Mouse (Mus musculus) lung, embryonic 15.5 days (tissue): ENCODE results near the gene Nkx2-2. TPM values are rescaled to one million over a fixed set of nuclear protein-coding genes. Genes with fewer than 3 reads are reported as not detected.

Source experiments
- ATAC-seq: fragments of 200-750 bp; cut with Nextera tagmentation; 2 replicates; pipeline ENCODE4 v1.8.0; 2017; ENCODE audit warnings: moderate number of reproducible peaks, borderline replicate concordance; ENCODE audit not compliant: low FRiP score, low TSS enrichment; ENCODE audit errors: extremely low read depth
- H3K27ac ChIP-seq: fragments of 300-500 bp; sonication (generic); 2 replicates; pipeline ENCODE4 v1.5.1; 2015; ENCODE audit warnings: moderate library complexity, mild to moderate bottlenecking, inconsistent platforms
- H3K27me3 ChIP-seq: fragments of 300-500 bp; sonication (generic); 2 replicates; pipeline ENCODE4 v1.6.1; 2015; ENCODE audit warnings: inconsistent platforms
- H3K36me3 ChIP-seq: fragments of 300-500 bp; sonication (generic); 2 replicates; pipeline ENCODE4 v1.6.1; 2015; ENCODE audit warnings: inconsistent platforms
- H3K4me1 ChIP-seq: fragments of 300-500 bp; sonication (generic); 2 replicates; pipeline ENCODE4 v1.6.1; 2015; ENCODE audit warnings: inconsistent platforms
- H3K4me2 ChIP-seq: fragments of 300-500 bp; sonication (generic); 2 replicates; pipeline ENCODE4 v1.6.1; 2015; ENCODE audit warnings: inconsistent platforms, mild to moderate bottlenecking, moderate library complexity
- H3K4me3 ChIP-seq: fragments of 300-500 bp; sonication (generic); 2 replicates; pipeline ENCODE4 v1.5.1; 2015; ENCODE audit warnings: mild to moderate bottlenecking, inconsistent platforms
- H3K9ac ChIP-seq: fragments of 300-500 bp; sonication (generic); 2 replicates; pipeline ENCODE4 v1.6.1; 2015; ENCODE audit warnings: inconsistent platforms
- H3K9me3 ChIP-seq: fragments of 300-500 bp; sonication (generic); 2 replicates; pipeline ENCODE4 v1.6.1; 2016; ENCODE audit warnings: inconsistent platforms
- WGBS: fragments of 180-500 bp; shearing (Covaris S2); methylation state at CpG from one replicate; pipeline ENCODE4 v1.1.7; 2015; 5-methylcytosine and 5-hydroxymethylcytosine counted together
- polyA plus RNA-seq: library from polyadenylated mRNA; unstranded; fragments of >200 nt; fragmentation: Nextera tagmentation; extraction: Ambion mirVana; gene quantifications from 2 replicates; pipeline ENCODE4 v1.2.1, GENCODE M21; 2015

Nkx2-2 gene
- not detected in 2 replicates for polyA plus RNA-seq

DNA sequence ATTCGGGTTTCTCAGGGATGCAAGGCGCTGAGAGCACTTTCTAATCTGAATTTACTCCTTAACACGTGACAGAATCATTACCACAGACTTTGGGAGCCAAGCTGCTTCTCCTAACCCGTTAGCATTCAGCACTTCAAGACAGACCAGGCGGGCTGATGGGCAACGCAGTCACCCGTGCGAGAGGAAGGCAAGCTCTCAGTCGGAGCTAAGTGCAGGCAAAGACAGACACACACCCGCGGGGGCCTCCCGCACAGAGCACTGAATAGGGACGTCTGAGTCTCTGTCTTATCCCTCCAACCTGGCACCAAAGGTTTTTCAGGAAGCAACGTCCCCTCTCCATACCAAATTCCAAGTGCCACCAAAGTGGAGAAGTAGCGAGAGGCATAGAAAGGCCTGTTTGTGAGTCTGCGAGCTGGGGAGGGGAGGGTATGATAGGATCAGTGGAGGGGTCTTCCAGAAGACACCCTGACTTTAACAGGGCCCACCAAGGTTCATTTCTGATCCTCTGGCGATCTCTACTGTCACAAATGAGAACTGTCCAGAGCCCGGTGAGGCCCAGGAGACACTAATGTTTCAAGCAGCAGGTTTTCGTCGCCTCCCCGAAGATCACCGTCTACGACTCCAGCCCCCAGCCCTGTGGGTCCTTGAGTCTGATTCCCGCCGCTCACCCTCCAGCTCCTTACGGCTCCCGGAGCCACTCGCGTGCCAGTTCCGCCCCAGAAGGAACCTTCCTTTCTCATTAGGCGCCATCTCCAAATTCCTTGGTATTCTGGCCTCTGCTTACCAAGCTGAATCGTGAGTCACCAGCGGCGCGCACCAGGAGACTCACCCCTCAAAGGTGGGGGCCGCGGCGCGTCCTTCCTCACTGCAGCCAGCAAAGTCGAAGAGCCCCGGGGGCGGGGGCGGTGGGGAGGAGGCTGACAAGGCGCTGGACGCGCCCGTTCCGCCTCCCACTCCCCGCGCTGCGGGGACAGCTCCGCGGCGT lies at the start of gene Nkx2-2:
TSS of gene Nkx2-2 (minus strand) at position 973 of the 985 bp plus-strand sequence.
- Histone ChIP-seq H3K9me3 (no peaks in the 10 kb centered on the region), H3K27me3 (peaks cover 95% of the 10 kb centered on the region), H3K4me2 (peak within 1 kb of the TSS; percentile 61), H3K36me3 (no peaks in the 10 kb centered on the region), H3K4me3 (peak within 1 kb of the TSS; percentile 31), H3K9ac (no peak within 1 kb of the TSS), H3K27ac (no peak within 1 kb of the TSS), H3K4me1 (peaks cover 37% of the 10 kb centered on the region)
- under 1% methylated on average over 54 of the region's 54 CpGs for WGBS
- no peak for ATAC-seq

GRCm38 (mm10) chr2:147235707-147236290 lies 41.8 kb upstream of the Nkx2-2 start:
- Histone ChIP-seq H3K4me1 (no peaks in the 10 kb centered on the region), H3K27me3 (no peaks in the 10 kb centered on the region), H3K36me3 (no peaks in the 10 kb centered on the region), H3K9me3 (no peaks in the 10 kb centered on the region), H3K4me2 (no peak overlapping the region), H3K9ac (no peak overlapping the region), H3K27ac (no peak overlapping the region), H3K4me3 (no peak overlapping the region)
- no peak for ATAC-seq
- 89% methylated on average over 25 of the region's 25 CpGs for WGBS

GRCm38 (mm10) chr2:147231175-147231574 lies 37.1 kb upstream of the Nkx2-2 start:
- ATAC-seq = no peak

GRCm38 (mm10) chr2:147205076-147205615 lies 11.1 kb upstream of the Nkx2-2 start:
- no peak overlapping the region for H3K4me2 ChIP-seq
- no peak overlapping the region for H3K27ac ChIP-seq
- ATAC-seq = no peak
- no peaks in the 10 kb centered on the region for H3K36me3 ChIP-seq
- H3K9me3 ChIP-seq = no peaks in the 10 kb centered on the region
- no peak overlapping the region for H3K4me3 ChIP-seq
- H3K9ac ChIP-seq = no peak overlapping the region
- H3K27me3 ChIP-seq = peaks cover 14% of the 10 kb centered on the region; the same call in 1 of the 2 replicates
- WGBS = 9% methylated on average over 4 of the region's 4 CpGs
- H3K4me1 ChIP-seq = no peaks in the 10 kb centered on the region

More at GRCm38 (mm10) chr2:147231175-147231574, 37.1 kb upstream of the Nkx2-2 start:
- H3K4me3 ChIP-seq = no peak overlapping the region
- H3K27ac ChIP-seq = no peak overlapping the region
- no peak overlapping the region for H3K9ac ChIP-seq
- no peaks in the 10 kb centered on the region for H3K27me3 ChIP-seq
- 43% methylated on average over 5 of the region's 5 CpGs for WGBS
- H3K4me1 ChIP-seq = no peaks in the 10 kb centered on the region
- H3K4me2 ChIP-seq = no peak overlapping the region
- no peaks in the 10 kb centered on the region for H3K36me3 ChIP-seq
- no peaks in the 10 kb centered on the region for H3K9me3 ChIP-seq

DNA sequence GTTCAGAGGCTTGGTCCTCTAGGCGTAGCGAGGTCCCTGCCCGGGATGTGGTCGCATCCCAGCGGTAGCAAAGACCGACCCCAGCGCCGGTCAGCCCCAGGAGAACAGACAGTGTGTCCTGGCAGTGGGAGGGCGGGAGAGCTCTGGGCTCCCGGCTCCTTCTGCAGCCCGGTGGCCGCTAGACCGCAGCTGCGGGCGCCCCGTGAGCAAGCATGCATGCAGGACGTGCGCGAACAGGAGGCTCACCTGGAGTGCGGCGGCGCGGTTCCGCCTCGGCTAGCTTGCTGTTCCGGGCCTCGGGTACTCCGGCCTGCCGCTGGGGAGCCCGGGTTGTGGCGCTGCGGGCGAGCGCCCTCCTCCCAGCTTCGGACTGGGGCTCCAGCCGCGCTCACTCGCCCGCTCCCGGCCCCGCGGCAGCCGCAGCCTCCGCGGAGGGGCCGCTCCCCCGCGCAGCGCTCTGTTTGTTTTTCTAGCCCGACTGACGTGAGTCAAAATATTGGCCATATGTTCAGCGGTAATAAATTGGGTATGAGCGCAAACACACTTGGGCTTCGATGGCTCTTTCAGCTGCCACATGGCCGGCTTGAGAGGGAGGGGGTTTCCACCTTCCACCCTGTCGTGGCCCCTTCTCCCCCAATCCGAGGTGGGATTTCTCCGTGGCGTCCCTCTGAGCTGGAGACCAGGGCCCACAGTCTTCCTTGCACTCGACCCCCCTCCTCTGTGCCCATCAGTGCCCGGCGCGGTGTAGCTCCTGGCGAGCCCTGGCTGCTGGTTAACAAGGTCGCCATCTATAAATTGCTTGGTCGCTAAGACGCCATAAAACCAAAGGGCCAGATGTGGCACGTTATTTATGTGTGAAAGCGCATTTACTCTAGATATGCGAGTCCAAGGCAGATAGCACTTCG lies 920 bp upstream of the Nkx2-2 start:
- no peak for ATAC-seq

GRCm38 (mm10) chr2:147192731-147193130 lies 1.3 kb downstream of the Nkx2-2 start:
- Histone ChIP-seq H3K27me3 (peaks cover 95% of the 10 kb centered on the region), H3K4me3 (no peak overlapping the region), H3K36me3 (no peaks in the 10 kb centered on the region), H3K9ac (no peak overlapping the region), H3K27ac (no peak overlapping the region), H3K9me3 (no peaks in the 10 kb centered on the region), H3K4me1 (peaks cover 40% of the 10 kb centered on the region), H3K4me2 (no peak overlapping the region)
- 6% methylated on average over 13 of the region's 13 CpGs for WGBS
- ATAC-seq = no peak

More for the DNA sequence above, 920 bp upstream of the Nkx2-2 start:
- H3K4me3 ChIP-seq = peak overlapping the region; percentile 31
- H3K4me1 ChIP-seq = peaks cover 29% of the 10 kb centered on the region
- no peaks in the 10 kb centered on the region for H3K36me3 ChIP-seq
- H3K9ac ChIP-seq = no peak overlapping the region
- peak overlapping the region; percentile 61 for H3K4me2 ChIP-seq
- H3K27ac ChIP-seq = no peak overlapping the region
- under 1% methylated on average over 64 of the region's 71 CpGs for WGBS
- peaks cover 90% of the 10 kb centered on the region for H3K27me3 ChIP-seq
- no peaks in the 10 kb centered on the region for H3K9me3 ChIP-seq

- Histone ChIP-seq H3K4me1 (peaks cover 53% of the 10 kb centered on the region), H3K36me3 (no peaks in the 10 kb centered on the region)
- 1% methylated on average over 27 of the region's 27 CpGs for WGBS
Observed at GRCm38 (mm10) chr2:147190316-147191021, 3.6 kb downstream of the Nkx2-2 start.

GRCm38 (mm10) chr2:147189546-147190315 lies 4.3 kb downstream of the Nkx2-2 start:
- Histone ChIP-seq H3K9ac (no peak overlapping the region), H3K4me2 (peak overlapping the region; percentile 14; the same call in 1 of the 2 replicates), H3K27ac (no peak overlapping the region), H3K4me3 (no peak overlapping the region), H3K36me3 (no peaks in the 10 kb centered on the region), H3K27me3 (peaks cover 95% of the 10 kb centered on the region), H3K9me3 (no peaks in the 10 kb centered on the region), H3K4me1 (peaks cover 47% of the 10 kb centered on the region)
- ATAC-seq = 0 out of 2 replicates have a peak, but pooled peaks have one; percentile 5
- 3% methylated on average over 28 of the region's 28 CpGs for WGBS

More at GRCm38 (mm10) chr2:147190316-147191021, 3.6 kb downstream of the Nkx2-2 start:
- Histone ChIP-seq H3K4me2 (peak overlapping the region; percentile 14; the same call in 1 of the 2 replicates), H3K9ac (no peak overlapping the region), H3K27ac (no peak overlapping the region), H3K4me3 (no peak overlapping the region), H3K9me3 (no peaks in the 10 kb centered on the region), H3K27me3 (peaks cover 98% of the 10 kb centered on the region)
- peak; percentile 81 for ATAC-seq

- no peak overlapping the region for H3K27ac ChIP-seq
- no peak overlapping the region for H3K4me2 ChIP-seq
- H3K36me3 ChIP-seq = no peaks in the 10 kb centered on the region
- H3K9ac ChIP-seq = no peak overlapping the region
- H3K9me3 ChIP-seq = no peaks in the 10 kb centered on the region
- WGBS = 10% methylated on average over 11 of the region's 11 CpGs
- H3K4me3 ChIP-seq = no peak overlapping the region
- H3K4me1 ChIP-seq = peaks cover 47% of the 10 kb centered on the region
- no peak for ATAC-seq
- H3K27me3 ChIP-seq = peaks cover 95% of the 10 kb centered on the region
Observed at GRCm38 (mm10) chr2:147188871-147189545, 5.0 kb downstream of the Nkx2-2 start.
